Mouse (Mus musculus) neural tube, postnatal 0 days (tissue): ENCODE data around the gene Arhgap8. TPM values are rescaled to one million over a fixed set of nuclear protein-coding genes. Genes with fewer than 3 reads are reported as not detected.

ENCODE experiments used
- polyA plus RNA-seq: library from polyadenylated mRNA; unstranded; fragments of >200 nt; fragmentation: Nextera tagmentation; extraction: Ambion mirVana; gene quantifications from 2 replicates; pipeline ENCODE4 v1.2.1, GENCODE M21; 2015

Arhgap8 gene
- 1.6 and 1.7 TPM in 2 replicates for polyA plus RNA-seq

DNA sequence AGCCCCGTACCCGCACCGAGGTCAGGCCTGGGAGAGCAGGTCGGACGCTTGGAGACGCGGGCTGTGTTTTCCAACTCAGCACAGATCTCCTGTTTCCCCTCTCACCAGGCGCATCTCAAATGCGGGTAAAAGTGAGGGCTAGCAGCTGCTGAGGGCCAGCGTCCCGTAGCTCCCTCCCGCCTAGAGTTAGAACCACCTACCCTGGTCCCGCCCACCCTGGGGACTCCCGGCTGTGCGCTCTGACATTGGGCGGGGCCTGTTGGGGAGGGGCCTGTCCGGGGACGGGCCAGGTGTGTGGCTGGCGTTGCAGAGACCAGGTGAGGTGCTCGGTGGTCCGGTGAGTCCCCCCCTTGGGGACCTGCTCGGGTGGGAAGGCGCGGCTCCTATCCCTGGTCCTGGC is at the start of gene Arhgap8:
TSS of gene Arhgap8 (plus strand) at position 262 of the 400 bp plus-strand sequence.

Other genes starting within 250 kb of the Arhgap8 start
- 33.1 and 37.0 TPM in 2 replicates for gene Rtl6, start 162.2 kb upstream of the Arhgap8 start, polyA plus RNA-seq
- gene Prr5, start 50.4 kb upstream of the Arhgap8 start, polyA plus RNA-seq = 35.4 and 43.5 TPM in 2 replicates
- 1.2 and 1.3 TPM in 2 replicates for gene Phf21b, start 136.0 kb downstream of the Arhgap8 start, polyA plus RNA-seq
- gene Gm29666, start 200.0 kb downstream of the Arhgap8 start, polyA plus RNA-seq = 0.70 and 0.87 TPM in 2 replicates
- gene Nup50, start 203.4 kb downstream of the Arhgap8 start, polyA plus RNA-seq = 16.5 and 17.5 TPM in 2 replicates